Mouse (Mus musculus): ENCODE measurements around the gene Adcy5.

Adcy5 gene

GRCm38 (mm10) chr16:35154641-35155390 is at the start of gene Adcy5:
Gene Adcy5, plus strand, starts transcription at chr16:35154877.
- DNase-seq (ENCODE audit: low read depth): no peak

- no peak for DNase-seq (ENCODE audit: low read depth)
Observed at GRCm38 (mm10) chr16:35107985-35108384, 46.7 kb upstream of the Adcy5 start.

- no peak for DNase-seq (ENCODE audit: low read depth)
Observed at GRCm38 (mm10) chr16:35109156-35109555, 45.5 kb upstream of the Adcy5 start.

GRCm38 (mm10) chr16:35109656-35110291 is 44.9 kb upstream of the Adcy5 start:
- no peak for DNase-seq (ENCODE audit: low read depth)

- peak; percentile 63 for DNase-seq (ENCODE audit: low read depth)
Observed at GRCm38 (mm10) chr16:35110410-35111142, 44.1 kb upstream of the Adcy5 start.

GRCm38 (mm10) chr16:35111143-35111620 is 43.5 kb upstream of the Adcy5 start:
- no peak for DNase-seq (ENCODE audit: low read depth)

GRCm38 (mm10) chr16:35113496-35113895 is 41.2 kb upstream of the Adcy5 start:
- DNase-seq (ENCODE audit: low read depth): no peak

- DNase-seq (ENCODE audit: low read depth): no peak
Observed at GRCm38 (mm10) chr16:35116328-35116956, 38.2 kb upstream of the Adcy5 start.

GRCm38 (mm10) chr16:35117436-35117835 is 37.2 kb upstream of the Adcy5 start:
- peak; percentile 25 for DNase-seq (ENCODE audit: low read depth)

- DNase-seq (ENCODE audit: low read depth): no peak
Observed at GRCm38 (mm10) chr16:35120603-35121002, 34.1 kb upstream of the Adcy5 start.

- no peak for DNase-seq (ENCODE audit: low read depth)
Observed at GRCm38 (mm10) chr16:35127270-35127669, 27.4 kb upstream of the Adcy5 start.

- DNase-seq (ENCODE audit: low read depth): no peak
Observed at GRCm38 (mm10) chr16:35130172-35130571, 24.5 kb upstream of the Adcy5 start.

GRCm38 (mm10) chr16:35139416-35139815 is 15.3 kb upstream of the Adcy5 start:
- no peak for DNase-seq (ENCODE audit: low read depth)

- DNase-seq (ENCODE audit: low read depth): no peak
Observed at GRCm38 (mm10) chr16:35139873-35140619, 14.6 kb upstream of the Adcy5 start.

- DNase-seq (ENCODE audit: low read depth): no peak
Observed at GRCm38 (mm10) chr16:35140620-35140975, 14.1 kb upstream of the Adcy5 start.

GRCm38 (mm10) chr16:35141839-35142238 is 12.8 kb upstream of the Adcy5 start:
- no peak for DNase-seq (ENCODE audit: low read depth)

GRCm38 (mm10) chr16:35146153-35146552 is 8.5 kb upstream of the Adcy5 start:
- no peak for DNase-seq (ENCODE audit: low read depth)

- DNase-seq (ENCODE audit: low read depth): peak; percentile 9
Observed at GRCm38 (mm10) chr16:35153146-35153755, 1.4 kb upstream of the Adcy5 start.

GRCm38 (mm10) chr16:35154245-35154640 is 434 bp upstream of the Adcy5 start:
- no peak for DNase-seq (ENCODE audit: low read depth)

GRCm38 (mm10) chr16:35155391-35156305 is 971 bp downstream of the Adcy5 start:
- no peak for DNase-seq (ENCODE audit: low read depth)
